Mouse (Mus musculus): ENCODE data around the gene Spata20.

DNA sequence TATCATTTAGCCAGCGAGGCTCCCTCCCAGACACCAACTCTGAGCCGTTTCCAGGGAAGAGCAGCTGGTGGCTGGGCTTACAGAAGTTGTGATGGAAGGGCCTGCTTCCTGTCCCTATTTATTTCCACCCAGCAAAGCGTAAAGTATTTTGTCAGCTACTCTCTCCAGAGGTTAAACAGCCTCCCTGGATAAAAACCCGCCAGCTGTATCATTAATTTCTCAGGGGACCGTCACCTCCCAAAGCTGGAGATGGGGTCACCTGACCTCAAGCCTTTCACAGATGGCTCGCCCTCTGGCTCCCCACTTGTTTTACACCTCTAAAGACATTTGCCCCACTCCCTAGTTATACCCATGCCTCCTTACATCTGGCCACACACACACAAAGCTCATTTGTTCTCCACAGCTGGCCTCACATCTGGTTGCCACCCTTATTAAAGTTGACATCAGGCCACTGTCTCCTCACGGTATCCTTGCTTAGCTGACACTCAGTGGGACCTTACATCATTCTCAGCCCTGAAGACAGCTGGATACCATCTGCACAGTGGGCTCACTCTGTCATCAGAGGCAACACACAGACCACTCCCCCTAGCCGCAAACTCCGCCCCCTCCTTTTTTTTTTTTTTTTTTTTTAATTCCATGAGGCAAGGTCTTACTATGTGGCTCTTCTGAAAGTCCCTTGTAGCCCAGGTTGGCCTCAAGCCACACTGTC lies 40.3 kb upstream of the Spata20 start:
- TF ChIP-seq CTCF (IDR thresholded peaks at IDR 0.05; ENCODE audit: insufficient read depth, low read depth, low read length), result no peak
- no peak for TF ChIP-seq POLR2A (IDR thresholded peaks at IDR 0.05; ENCODE audit: insufficient read depth, low read depth, low read length)

All from olfactory bulb, adult 2 months (tissue).